9 mouse cellular contexts compared by ENCODE assay signal in the genomic region with DNA sequence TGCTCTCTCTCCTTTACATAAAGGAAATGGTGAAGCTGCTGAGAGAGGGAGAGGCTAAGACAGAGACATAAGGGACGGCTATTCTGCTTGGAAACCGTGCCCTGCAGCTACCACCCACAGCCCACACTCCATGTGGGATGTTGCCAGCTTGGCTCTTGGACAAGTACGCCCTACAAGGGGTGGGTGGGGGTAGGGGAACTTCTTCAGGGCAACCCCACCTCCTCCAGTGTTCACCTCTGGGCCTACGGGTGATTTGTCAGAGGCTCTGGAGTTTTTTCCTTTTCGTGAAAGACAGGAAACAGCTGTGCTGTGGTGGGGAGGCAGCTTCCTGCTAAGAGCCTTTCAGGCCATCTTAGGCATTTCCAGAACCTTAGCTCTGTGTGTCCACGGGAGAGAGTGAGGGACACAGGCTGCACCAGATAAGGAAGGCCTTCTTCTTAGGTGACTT. TPM values are rescaled to one million over a fixed set of nuclear protein-coding genes. Genes with fewer than 3 reads are reported as not detected.
DNase-seq lines count a peak whose midpoint lies in the region.
"Had no signal": no experiment of that assay in that cellular context is flagged by ENCODE, and none has a peak within 500 bp of the region (broad histone marks: within the 10 kb centered on the region; RNA-seq: fewer than 3 reads in every experiment).

No protein-coding gene starts in this region.

- peak; percentile 39 for DNase-seq in adrenal gland, postnatal 14 days
- DNase-seq in adrenal gland, adult 18-20 months (ENCODE audit: low spot score in 2 of 2): no peak
- DNase-seq in MEL-GATA-1-ER (ENCODE audit: extremely low read depth, low read depth): peak; percentile 26
- peak; percentile 19 to 23 for DNase-seq in frontal cortex, postnatal 36 days (ENCODE audit: low spot score in 2 of 2)
- DNase-seq in kidney, adult 8-10 months: peak; percentile 31
- DNase-seq in lung, adult 18-20 months: peak; percentile 19 to 39
- peak; percentile 71 for DNase-seq in thymus, postnatal 14 days
- no peak for DNase-seq in cerebellum, adult 9-11 months

RNA-seq across cellular contexts. Expression of a gene that starts 17.1 kb away (rescaled TPM):
- 50.5 and 55.1 TPM in 2 replicates for total RNA-seq in adrenal gland, postnatal 14 days (2021)
- total RNA-seq in adrenal gland, adult 18-20 months (2021): 10 to 100 TPM; 49.7 to 55.0 TPM

RNA-seq across cellular contexts. Expression of a gene that starts 34.7 kb away (rescaled TPM):
- not detected in 2 replicates for total RNA-seq in adrenal gland, postnatal 14 days (2021)
- total RNA-seq in adrenal gland, adult 18-20 months (2021): not detected
- total RNA-seq: neutrophil, adult 5-6 weeks had no signal

RNA-seq across cellular contexts. Expression of a gene that starts 45.1 kb away (rescaled TPM):
- total RNA-seq in adrenal gland, postnatal 14 days (2021): 30.0 and 37.5 TPM in 2 replicates
- 10 to 100 TPM; 26.9 to 34.9 TPM for total RNA-seq in adrenal gland, adult 18-20 months (2021)

Comparison
In these comparisons a context has a peak if more than half of its experiments do, and no peak if none do; other contexts are left out.
1. DNase-seq: peak in adrenal gland, postnatal 14 days (single experiment), MEL-GATA-1-ER (single experiment), frontal cortex, postnatal 36 days (2 of 2), kidney, adult 8-10 months (2 of 2), lung, adult 18-20 months (2 of 2) and thymus, postnatal 14 days (single experiment); none in adrenal gland, adult 18-20 months (0 of 2) and cerebellum, adult 9-11 months (single experiment).